Mouse (Mus musculus): ENCODE data around the gene Vps4b. TPM values are rescaled to one million over a fixed set of nuclear protein-coding genes. Genes with fewer than 3 reads are reported as not detected.

The Vps4b gene
- polyA plus RNA-seq, 1 experiment from 2014 or later: 143 TPM

DNA sequence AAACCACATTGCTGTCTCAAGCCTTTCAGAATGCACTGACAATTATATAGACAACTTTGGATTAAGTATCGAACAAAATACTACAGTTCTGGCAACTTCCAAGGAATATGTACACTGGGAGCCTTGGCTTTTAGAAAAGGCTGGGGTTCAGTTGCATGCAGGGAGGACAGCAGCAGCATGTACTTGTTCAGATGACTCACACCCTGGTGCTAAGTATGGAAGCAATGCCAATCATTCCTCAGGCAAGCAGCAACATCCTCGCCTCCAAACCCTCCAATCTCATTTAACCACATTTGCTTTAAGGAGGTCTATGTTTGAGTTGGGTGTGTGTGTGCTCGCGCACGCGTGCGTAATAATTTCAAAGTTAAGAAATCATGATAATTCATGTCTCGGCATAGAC is 30.8 kb downstream of the Vps4b start:
- Histone ChIP-seq H3K36me3 (ENCODE audit: inconsistent target) (peaks cover 46% of the 10 kb centered on the region; the same call in 1 of the 2 replicates), H3K27ac (no peak overlapping the region), H3K79me2 (ENCODE audit: inconsistent target) (no peaks in the 10 kb centered on the region), H3K4me3 (ENCODE audit: inconsistent target) (no peak overlapping the region)
- WGBS (ENCODE audit: missing documents): 92% methylated on average over 8 of the region's 8 CpGs

GRCm38 (mm10) chr1:106764846-106765245 is 31.7 kb downstream of the Vps4b start:
- H3K27ac ChIP-seq: no peak overlapping the region
- H3K79me2 ChIP-seq (ENCODE audit: inconsistent target): no peaks in the 10 kb centered on the region
- WGBS (ENCODE audit: missing documents): 100% methylated on average over 2 of the region's 2 CpGs
- H3K4me3 ChIP-seq (ENCODE audit: inconsistent target): no peak overlapping the region
- peaks cover 37% of the 10 kb centered on the region; the same call in 1 of the 2 replicates for H3K36me3 ChIP-seq (ENCODE audit: inconsistent target)

GRCm38 (mm10) chr1:106764281-106764680 is 32.2 kb downstream of the Vps4b start:
- 88% methylated on average over 2 of the region's 3 CpGs for WGBS (ENCODE audit: missing documents)
- no peak overlapping the region for H3K4me3 ChIP-seq (ENCODE audit: inconsistent target)
- H3K79me2 ChIP-seq (ENCODE audit: inconsistent target): no peaks in the 10 kb centered on the region
- peaks cover 31% of the 10 kb centered on the region; the same call in 1 of the 2 replicates for H3K36me3 ChIP-seq (ENCODE audit: inconsistent target)
- H3K27ac ChIP-seq: no peak overlapping the region

DNA sequence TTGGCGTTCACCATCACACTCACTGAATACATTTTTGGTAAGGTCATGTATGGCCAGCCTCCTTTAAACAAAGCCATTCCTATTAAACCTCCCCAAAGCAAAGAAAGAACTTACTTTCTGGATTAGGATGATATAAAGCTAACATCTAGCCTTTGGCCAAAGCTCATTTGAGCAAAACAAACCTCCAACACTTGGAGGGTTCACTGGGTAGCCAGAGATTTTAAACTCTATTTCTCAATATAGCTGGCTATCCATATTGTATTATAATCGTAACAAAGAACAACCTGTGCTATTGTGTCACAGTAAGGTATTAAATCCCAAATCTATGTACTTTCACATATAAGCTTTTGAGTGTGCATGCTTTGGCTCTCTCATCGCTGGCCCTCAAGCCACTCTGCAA is 35.8 kb downstream of the Vps4b start:
- Histone ChIP-seq H3K36me3 (ENCODE audit: inconsistent target) (0 out of 2 replicates have a peak, but pooled peaks cover 5% of the 10 kb centered on the region), H3K27ac (no peak overlapping the region), H3K79me2 (ENCODE audit: inconsistent target) (no peaks in the 10 kb centered on the region; the same call in 1 of the 2 replicates), H3K4me3 (ENCODE audit: inconsistent target) (no peak overlapping the region)
- WGBS (ENCODE audit: missing documents): 70% methylated on average over 3 of the region's 3 CpGs

DNA sequence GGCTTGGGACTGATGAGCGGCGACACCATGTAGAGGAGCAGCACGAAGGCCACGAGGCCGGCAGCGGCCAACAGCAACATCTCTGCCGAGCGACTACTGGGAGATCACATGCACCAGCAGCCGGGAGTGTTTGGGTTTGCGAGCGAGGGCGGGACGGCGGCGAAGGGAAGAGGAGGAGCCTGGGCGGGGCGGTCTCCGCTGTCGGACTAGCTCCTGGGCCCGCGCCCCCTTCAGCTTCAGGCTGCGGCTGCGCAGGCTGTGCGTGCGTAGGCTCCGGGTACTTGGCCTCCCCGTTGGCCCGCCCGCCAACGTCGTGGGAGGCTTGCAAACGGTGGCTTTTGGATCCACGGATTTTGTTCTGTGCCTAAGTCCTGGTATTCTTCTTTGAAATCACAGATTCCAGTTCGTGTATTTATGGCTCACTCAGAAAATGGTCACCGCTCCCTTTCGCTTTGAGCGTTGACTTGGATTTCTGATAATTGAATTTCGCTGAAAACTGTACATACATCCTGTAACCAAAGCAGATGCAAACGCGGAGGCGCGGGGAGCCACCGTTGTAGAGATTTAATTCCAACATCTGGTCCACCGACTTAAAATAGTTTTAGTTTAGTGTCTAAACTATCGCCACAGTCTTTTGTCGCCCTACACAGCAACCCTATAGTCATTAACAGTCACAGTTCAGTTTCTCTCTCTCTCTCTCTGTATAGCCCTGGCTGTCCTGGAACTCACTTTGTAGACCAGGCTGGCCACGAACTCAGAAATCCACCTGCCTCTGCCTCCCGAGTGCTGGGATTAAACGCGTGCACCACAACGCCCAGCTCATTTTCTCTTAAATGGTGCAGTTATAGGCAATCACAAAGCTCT is 36.7 kb downstream of the Vps4b start, which contains the start of gene Kdsr:
Kdsr (minus strand) TSS at position 156 of the 864 bp plus-strand sequence.
- no peaks in the 10 kb centered on the region; the same call in 1 of the 2 replicates for H3K79me2 ChIP-seq (ENCODE audit: inconsistent target)
- H3K27ac ChIP-seq: peak within 1 kb of the TSS; percentile 54
- peak within 1 kb of the TSS; percentile 79 for H3K4me3 ChIP-seq (ENCODE audit: inconsistent target)
- no peaks in the 10 kb centered on the region for H3K36me3 ChIP-seq (ENCODE audit: inconsistent target)
- under 1% methylated on average over 51 of the region's 51 CpGs for WGBS (ENCODE audit: missing documents)

- no peaks in the 10 kb centered on the region for H3K36me3 ChIP-seq (ENCODE audit: inconsistent target)
- peak overlapping the region; percentile 79 for H3K4me3 ChIP-seq (ENCODE audit: inconsistent target)
- no peaks in the 10 kb centered on the region; the same call in 1 of the 2 replicates for H3K79me2 ChIP-seq (ENCODE audit: inconsistent target)
- under 1% methylated on average over 34 of the region's 34 CpGs for WGBS (ENCODE audit: missing documents)
- peak overlapping the region; percentile 37 for H3K27ac ChIP-seq
These were observed 37.6 kb downstream of the Vps4b start for GRCm38 (mm10) chr1:106758734-106759571.

GRCm38 (mm10) chr1:106756633-106757032 is 39.9 kb downstream of the Vps4b start:
- H3K36me3 ChIP-seq (ENCODE audit: inconsistent target): peaks cover 9% of the 10 kb centered on the region; the same call in 1 of the 2 replicates
- WGBS (ENCODE audit: missing documents): 89% methylated on average over 4 of the region's 4 CpGs
- H3K4me3 ChIP-seq (ENCODE audit: inconsistent target): no peak overlapping the region
- no peak overlapping the region for H3K27ac ChIP-seq
- no peaks in the 10 kb centered on the region; the same call in 1 of the 2 replicates for H3K79me2 ChIP-seq (ENCODE audit: inconsistent target)

GRCm38 (mm10) chr1:106752013-106752412 is 44.5 kb downstream of the Vps4b start:
- Histone ChIP-seq H3K4me3 (ENCODE audit: inconsistent target) (no peak overlapping the region), H3K27ac (no peak overlapping the region), H3K79me2 (ENCODE audit: inconsistent target) (no peaks in the 10 kb centered on the region; the same call in 1 of the 2 replicates), H3K36me3 (ENCODE audit: inconsistent target) (peaks cover 9% of the 10 kb centered on the region)
- 93% methylated on average over 3 of the region's 5 CpGs for WGBS (ENCODE audit: missing documents)

GRCm38 (mm10) chr1:106750656-106751055 is 45.9 kb downstream of the Vps4b start:
- H3K79me2 ChIP-seq (ENCODE audit: inconsistent target): no peaks in the 10 kb centered on the region
- WGBS (ENCODE audit: missing documents): 100% methylated on average over 1 of the region's 1 CpGs
- H3K36me3 ChIP-seq (ENCODE audit: inconsistent target): peaks cover 15% of the 10 kb centered on the region
- H3K27ac ChIP-seq: no peak overlapping the region
- H3K4me3 ChIP-seq (ENCODE audit: inconsistent target): no peak overlapping the region

GRCm38 (mm10) chr1:106748555-106749315 is 47.8 kb downstream of the Vps4b start:
- no peak overlapping the region for H3K27ac ChIP-seq
- no peak overlapping the region for H3K4me3 ChIP-seq (ENCODE audit: inconsistent target)
- WGBS (ENCODE audit: missing documents): 84% methylated on average over 6 of the region's 6 CpGs
- peaks cover 15% of the 10 kb centered on the region for H3K36me3 ChIP-seq (ENCODE audit: inconsistent target)
- no peaks in the 10 kb centered on the region for H3K79me2 ChIP-seq (ENCODE audit: inconsistent target)

DNA sequence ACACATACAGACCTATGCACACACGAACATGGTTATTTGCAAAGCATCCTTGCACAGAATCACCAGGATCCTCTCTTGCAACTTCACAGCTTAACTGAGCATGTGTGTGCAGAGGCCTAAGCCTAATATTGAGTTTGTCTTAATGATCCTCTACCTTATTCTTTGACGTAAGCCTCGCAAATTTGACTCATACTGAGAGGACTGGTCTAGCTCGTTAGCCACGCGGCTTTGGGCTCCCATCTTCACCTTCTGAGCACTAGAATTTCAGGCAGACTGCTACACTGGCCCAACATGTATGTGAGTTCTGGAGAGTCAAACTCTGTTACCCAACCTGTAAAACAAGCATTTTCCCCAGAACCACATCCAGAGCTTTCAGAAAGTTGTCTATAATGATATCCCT is 53.5 kb downstream of the Vps4b start:
- no peak overlapping the region for H3K4me3 ChIP-seq (ENCODE audit: inconsistent target)
- peaks cover 19% of the 10 kb centered on the region for H3K36me3 ChIP-seq (ENCODE audit: inconsistent target)
- 93% methylated on average over 6 of the region's 6 CpGs for WGBS (ENCODE audit: missing documents)
- H3K27ac ChIP-seq: no peak overlapping the region
- H3K79me2 ChIP-seq (ENCODE audit: inconsistent target): no peaks in the 10 kb centered on the region

GRCm38 (mm10) chr1:106740735-106741134 is 55.8 kb downstream of the Vps4b start:
- Histone ChIP-seq H3K36me3 (ENCODE audit: inconsistent target) (peaks cover 12% of the 10 kb centered on the region; the same call in 1 of the 2 replicates), H3K4me3 (ENCODE audit: inconsistent target) (no peak overlapping the region)
- WGBS (ENCODE audit: missing documents): 100% methylated on average over 4 of the region's 4 CpGs

DNA sequence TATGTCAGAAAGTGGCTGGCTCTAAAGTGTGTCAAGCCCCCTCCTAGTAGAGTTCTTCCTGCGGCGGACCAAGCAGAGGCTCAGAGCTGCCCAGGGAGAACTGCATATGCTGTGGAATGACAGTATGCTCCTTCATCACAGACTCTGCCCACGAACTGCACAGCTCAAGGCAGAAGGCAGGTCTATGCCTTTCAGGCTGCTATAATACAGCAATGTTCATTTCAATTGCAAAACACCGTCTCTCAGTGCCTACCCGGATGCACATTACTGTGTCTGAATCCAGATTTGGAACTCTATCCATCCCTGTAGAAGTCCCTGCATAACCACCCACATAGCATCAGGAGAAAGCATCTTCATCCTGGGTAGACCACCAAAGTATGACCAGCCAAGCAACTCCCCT is 56.7 kb downstream of the Vps4b start:
- H3K4me3 ChIP-seq (ENCODE audit: inconsistent target): no peak overlapping the region
- 92% methylated on average over 5 of the region's 5 CpGs for WGBS (ENCODE audit: missing documents)
- H3K79me2 ChIP-seq (ENCODE audit: inconsistent target): no peaks in the 10 kb centered on the region
- H3K36me3 ChIP-seq (ENCODE audit: inconsistent target): peaks cover 12% of the 10 kb centered on the region; the same call in 1 of the 2 replicates
- no peak overlapping the region for H3K27ac ChIP-seq

More at GRCm38 (mm10) chr1:106740735-106741134, 55.8 kb downstream of the Vps4b start:
- Histone ChIP-seq H3K79me2 (ENCODE audit: inconsistent target) (no peaks in the 10 kb centered on the region), H3K27ac (no peak overlapping the region)

DNA sequence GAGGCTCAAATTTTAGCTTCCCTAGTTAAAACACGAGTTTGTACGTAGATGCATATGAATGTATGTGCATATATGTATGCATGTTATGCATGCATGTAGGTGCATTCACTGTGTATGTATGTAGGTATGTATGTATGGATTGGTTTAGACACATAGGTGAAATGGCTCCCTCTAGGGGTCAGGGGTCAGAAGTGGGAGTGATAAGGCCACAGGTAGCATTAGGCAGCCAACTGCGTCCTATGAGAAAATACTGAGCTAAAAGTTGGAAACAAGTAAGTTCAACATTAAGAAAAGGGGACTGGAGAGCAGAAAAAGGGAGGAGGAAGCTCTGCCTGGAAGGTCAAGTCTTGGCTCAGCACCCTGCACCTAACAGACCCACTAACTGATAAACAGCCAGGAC is 58.4 kb downstream of the Vps4b start:
- 94% methylated on average over 3 of the region's 3 CpGs for WGBS (ENCODE audit: missing documents)
- Histone ChIP-seq H3K36me3 (ENCODE audit: inconsistent target) (peaks cover 15% of the 10 kb centered on the region; the same call in 1 of the 2 replicates), H3K27ac (no peak overlapping the region), H3K79me2 (ENCODE audit: inconsistent target) (no peaks in the 10 kb centered on the region), H3K4me3 (ENCODE audit: inconsistent target) (no peak overlapping the region)
